Mouse (Mus musculus): ENCODE measurements at regions not wholly inside any gene's neighbourhood (a gene's known extent, or its start where the extent isn't known, plus 50 kb on each side); places are given as distances from the start of the nearest gene placed in this dataset.

DNA sequence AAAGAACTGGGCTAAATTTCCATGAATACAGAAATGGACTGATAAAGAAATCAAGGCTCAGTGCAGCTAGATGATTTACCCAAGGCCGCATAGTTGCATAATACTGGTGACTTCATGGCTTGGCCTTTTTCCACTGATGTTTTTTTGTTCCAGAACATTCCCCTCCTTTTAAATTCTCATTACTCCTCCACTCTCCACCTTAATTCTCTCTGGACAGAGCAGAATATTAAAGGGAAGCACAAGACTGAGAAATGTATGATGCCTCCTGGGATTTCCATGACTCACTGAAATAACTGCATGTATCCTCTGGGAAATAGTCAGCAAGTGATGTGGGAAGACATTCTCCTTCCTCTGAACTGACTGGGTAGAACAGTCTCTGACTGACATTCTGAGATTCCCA, 480.5 kb downstream of the Gsdmc2 start:
- no peak for DNase-seq (ENCODE audit: low read depth in 1 of 2, low spot score in 2 of 2)
- H3K4me3 ChIP-seq (ENCODE audit: extremely low read depth, insufficient read depth, insufficient read length): no peak overlapping the region
- H3K27me3 ChIP-seq (ENCODE audit: control insufficient read depth, insufficient read depth, low read length): no peaks in the 10 kb centered on the region
- H3K4me1 ChIP-seq (ENCODE audit: control insufficient read depth, insufficient read depth, insufficient read length): no peaks in the 10 kb centered on the region
- 86% methylated on average over 1 of the region's 1 CpGs for WGBS
- TF ChIP-seq POLR2A (IDR thresholded peaks at IDR 0.05; ENCODE audit: low read depth, low read length) (no peak), CTCF (IDR thresholded peaks at IDR 0.05; ENCODE audit: extremely low read depth, insufficient read depth, insufficient read length, insufficient replicate concordance) (no peak)
- H3K27ac ChIP-seq (ENCODE audit: insufficient read depth, low read length): no peak overlapping the region
- no peaks in the 10 kb centered on the region for H3K36me3 ChIP-seq (ENCODE audit: control insufficient read depth, insufficient read depth, low read length)

DNA sequence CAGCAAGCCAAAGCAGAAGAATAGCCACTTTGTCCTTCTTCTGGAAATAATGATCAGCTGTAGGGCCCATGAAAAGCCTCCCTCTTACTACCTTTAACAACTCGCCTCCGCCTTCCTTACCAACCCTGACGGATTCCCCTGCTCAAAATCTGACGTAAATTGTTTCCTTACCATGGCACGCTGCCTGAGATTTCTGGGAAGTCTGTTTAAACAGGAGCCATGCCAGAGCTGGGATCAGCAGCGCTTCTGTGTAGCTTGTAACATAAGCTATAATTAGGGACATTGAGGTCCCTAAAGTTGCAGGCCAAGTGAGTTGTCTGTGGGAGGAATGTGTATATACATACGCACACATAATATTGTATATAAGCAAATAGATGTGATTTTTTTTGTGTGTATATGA, 484.6 kb downstream of the Gsdmc2 start:
- WGBS: 95% methylated on average over 7 of the region's 7 CpGs

DNA sequence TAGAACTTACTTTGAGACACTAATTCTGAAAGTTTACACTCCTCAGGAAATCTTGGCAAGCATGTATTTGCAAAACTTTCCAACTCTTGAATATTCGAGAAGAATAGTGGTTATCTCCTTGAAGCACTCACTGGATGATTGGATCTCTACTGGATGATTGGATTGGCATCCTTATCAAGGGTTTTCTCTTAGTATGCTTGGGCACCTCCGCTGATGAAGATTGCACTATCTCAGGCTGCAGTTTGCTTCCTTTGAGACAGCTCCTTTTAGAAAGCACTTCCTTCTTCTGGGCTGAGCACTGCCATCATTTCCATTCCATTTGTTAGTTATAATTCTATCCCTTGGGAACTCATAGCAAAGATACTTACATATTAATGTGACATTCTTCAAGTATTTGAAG, 503.2 kb downstream of the Gsdmc2 start:
- TF ChIP-seq POLR2A (IDR thresholded peaks at IDR 0.05; ENCODE audit: low read depth, low read length) (no peak), CTCF (IDR thresholded peaks at IDR 0.05; ENCODE audit: extremely low read depth, insufficient read depth, insufficient read length, insufficient replicate concordance) (no peak)
- 75% methylated on average over 2 of the region's 2 CpGs for whole genome bisulfite sequencing

More for the DNA sequence above, 484.6 kb downstream of the Gsdmc2 start:
- Histone ChIP-seq H3K27me3 (ENCODE audit: control insufficient read depth, insufficient read depth, low read length) (no peaks in the 10 kb centered on the region), H3K4me3 (ENCODE audit: extremely low read depth, insufficient read depth, insufficient read length) (no peak overlapping the region), H3K27ac (ENCODE audit: insufficient read depth, low read length) (no peak overlapping the region), H3K4me1 (ENCODE audit: control insufficient read depth, insufficient read depth, insufficient read length) (no peaks in the 10 kb centered on the region), H3K36me3 (ENCODE audit: control insufficient read depth, insufficient read depth, low read length) (no peaks in the 10 kb centered on the region)
- no peak for TF ChIP-seq CTCF (IDR thresholded peaks at IDR 0.05; ENCODE audit: extremely low read depth, insufficient read depth, insufficient read length, insufficient replicate concordance)
- no peak for TF ChIP-seq POLR2A (IDR thresholded peaks at IDR 0.05; ENCODE audit: low read depth, low read length)
- DNase-seq (ENCODE audit: low read depth in 1 of 2, low spot score in 2 of 2): no peak

DNA sequence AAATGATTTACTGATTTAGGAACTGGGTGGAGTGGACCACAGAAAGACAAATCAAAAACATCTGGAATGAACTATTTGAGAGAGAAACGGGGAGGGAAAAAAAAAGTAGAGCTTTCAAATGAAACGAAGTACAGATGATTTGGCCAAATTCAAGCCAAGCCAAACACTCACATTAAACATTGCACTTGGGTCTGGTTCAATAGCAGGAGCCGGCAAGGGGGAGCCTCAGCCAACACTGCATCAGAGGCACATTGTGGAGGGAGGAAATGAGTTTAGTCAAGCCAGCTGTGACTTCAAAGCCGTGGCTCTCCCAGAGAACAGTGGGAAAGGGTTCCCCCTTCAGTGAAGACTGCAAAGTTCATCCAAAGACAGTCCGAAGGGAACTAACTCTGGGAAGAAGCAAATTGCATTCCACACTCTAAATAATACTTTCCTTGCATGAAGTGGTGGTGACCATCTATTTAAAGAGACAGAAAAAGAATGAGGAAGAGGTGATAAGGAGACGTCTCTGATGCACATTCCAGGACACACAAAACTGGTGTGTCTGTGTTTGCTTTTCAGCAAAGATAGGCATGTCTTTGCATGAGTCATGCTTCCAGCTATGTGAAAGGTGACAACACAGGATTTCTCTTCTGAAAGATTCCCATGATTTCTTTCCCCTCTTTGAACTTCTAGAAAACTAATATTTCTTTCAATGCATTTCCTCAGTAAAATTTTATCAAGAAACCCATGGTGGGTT, 504.5 kb downstream of the Gsdmc2 start:
- 53% methylated on average over 6 of the region's 6 CpGs for WGBS
- DNase-seq (ENCODE audit: low read depth in 1 of 2, low spot score in 2 of 2): no peak
- Histone ChIP-seq H3K4me1 (ENCODE audit: control insufficient read depth, insufficient read depth, insufficient read length) (no peaks in the 10 kb centered on the region), H3K4me3 (ENCODE audit: extremely low read depth, insufficient read depth, insufficient read length) (no peak overlapping the region), H3K27me3 (ENCODE audit: control insufficient read depth, insufficient read depth, low read length) (no peaks in the 10 kb centered on the region), H3K36me3 (ENCODE audit: control insufficient read depth, insufficient read depth, low read length) (no peaks in the 10 kb centered on the region), H3K27ac (ENCODE audit: insufficient read depth, low read length) (no peak overlapping the region)
- no peak for TF ChIP-seq POLR2A (IDR thresholded peaks at IDR 0.05; ENCODE audit: low read depth, low read length)
- no peak for TF ChIP-seq CTCF (IDR thresholded peaks at IDR 0.05; ENCODE audit: extremely low read depth, insufficient read depth, insufficient read length, insufficient replicate concordance)

More for the DNA sequence above, 503.2 kb downstream of the Gsdmc2 start:
- no peak overlapping the region for H3K4me3 ChIP-seq (ENCODE audit: extremely low read depth, insufficient read depth, insufficient read length)
- no peaks in the 10 kb centered on the region for H3K36me3 ChIP-seq (ENCODE audit: control insufficient read depth, insufficient read depth, low read length)
- no peak overlapping the region for H3K27ac ChIP-seq (ENCODE audit: insufficient read depth, low read length)
- no peaks in the 10 kb centered on the region for H3K4me1 ChIP-seq (ENCODE audit: control insufficient read depth, insufficient read depth, insufficient read length)
- no peak for DNase-seq (ENCODE audit: low read depth in 1 of 2, low spot score in 2 of 2)
- no peaks in the 10 kb centered on the region for H3K27me3 ChIP-seq (ENCODE audit: control insufficient read depth, insufficient read depth, low read length)

DNA sequence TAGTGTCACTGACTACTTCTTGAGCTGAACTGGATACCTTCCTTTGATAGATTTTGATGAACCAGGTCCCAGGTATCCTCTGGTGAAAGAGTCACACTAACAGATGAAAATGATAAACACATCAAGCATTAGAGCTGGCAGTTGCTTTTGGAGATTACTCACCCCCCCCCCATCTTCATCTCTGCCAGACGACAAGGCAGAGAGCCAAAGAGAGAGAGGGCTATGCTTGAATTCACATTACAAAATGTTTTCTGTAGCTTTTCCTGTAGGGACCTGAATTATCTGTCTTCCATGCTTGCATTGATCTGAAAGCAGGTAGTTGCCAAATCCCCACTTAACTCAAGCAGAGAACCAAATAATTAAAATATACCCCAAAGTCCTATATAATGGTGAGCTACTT, 525.3 kb downstream of the Gsdmc2 start:
- Histone ChIP-seq H3K27me3 (ENCODE audit: control insufficient read depth, insufficient read depth, low read length) (no peaks in the 10 kb centered on the region), H3K36me3 (ENCODE audit: control insufficient read depth, insufficient read depth, low read length) (no peaks in the 10 kb centered on the region), H3K4me1 (ENCODE audit: control insufficient read depth, insufficient read depth, insufficient read length) (no peaks in the 10 kb centered on the region), H3K27ac (ENCODE audit: insufficient read depth, low read length) (no peak overlapping the region), H3K4me3 (ENCODE audit: extremely low read depth, insufficient read depth, insufficient read length) (no peak overlapping the region)
- DNase-seq (ENCODE audit: low read depth in 1 of 2, low spot score in 2 of 2): no peak
- TF ChIP-seq CTCF (IDR thresholded peaks at IDR 0.05; ENCODE audit: extremely low read depth, insufficient read depth, insufficient read length, insufficient replicate concordance): no peak
- TF ChIP-seq POLR2A (IDR thresholded peaks at IDR 0.05; ENCODE audit: low read depth, low read length): no peak
- 66% methylated on average over 1 of the region's 1 CpGs for WGBS

DNA sequence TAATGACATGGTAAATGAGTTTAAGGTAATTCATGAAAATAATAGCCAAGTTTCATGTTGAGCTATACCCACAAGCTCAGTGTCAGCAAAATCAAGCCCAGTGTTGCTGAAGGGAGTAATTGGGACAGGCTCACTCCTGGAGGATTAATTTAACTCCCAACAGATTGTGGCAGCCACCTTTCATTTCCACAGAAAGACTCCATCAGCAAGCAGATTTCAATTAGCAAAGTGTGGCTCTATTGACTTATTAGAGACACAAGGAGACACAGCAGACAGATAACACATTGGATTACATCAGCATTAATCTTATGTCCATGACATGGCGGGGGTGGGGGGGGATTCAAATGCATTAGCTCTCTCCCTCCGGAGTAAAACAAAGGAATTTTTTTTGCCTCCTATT, 534.6 kb downstream of the Gsdmc2 start:
- 86% methylated on average over 2 of the region's 2 CpGs for WGBS

DNA sequence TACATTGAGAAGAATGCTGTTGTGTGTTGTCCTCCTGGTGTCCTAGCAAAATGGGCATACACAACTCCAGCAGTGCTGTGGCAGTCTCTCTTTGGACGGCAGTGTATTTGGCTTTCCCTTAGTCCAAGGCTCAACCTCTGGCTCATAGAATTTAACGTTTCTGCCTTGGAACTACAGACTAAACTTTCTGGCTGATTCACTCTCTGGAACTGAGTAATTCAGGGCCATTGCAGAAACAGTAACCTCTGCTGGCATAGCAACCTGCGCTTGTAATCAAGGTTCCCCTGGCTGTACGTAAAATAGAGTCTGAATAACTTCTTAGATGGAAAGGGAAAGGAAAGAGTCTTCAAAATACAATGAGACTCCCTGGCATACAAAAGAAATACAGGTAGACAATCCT, 545.7 kb downstream of the Gsdmc2 start:
- H3K27me3 ChIP-seq (ENCODE audit: control insufficient read depth, insufficient read depth, low read length): no peaks in the 10 kb centered on the region
- no peak overlapping the region for H3K27ac ChIP-seq (ENCODE audit: insufficient read depth, low read length)
- no peak overlapping the region for H3K4me3 ChIP-seq (ENCODE audit: extremely low read depth, insufficient read depth, insufficient read length)
- H3K4me1 ChIP-seq (ENCODE audit: control insufficient read depth, insufficient read depth, insufficient read length): no peaks in the 10 kb centered on the region
- H3K36me3 ChIP-seq (ENCODE audit: control insufficient read depth, insufficient read depth, low read length): no peaks in the 10 kb centered on the region
- DNase-seq (ENCODE audit: low read depth in 1 of 2, low spot score in 2 of 2): no peak
- WGBS: 91% methylated on average over 4 of the region's 4 CpGs
- TF ChIP-seq CTCF (IDR thresholded peaks at IDR 0.05; ENCODE audit: extremely low read depth, insufficient read depth, insufficient read length, insufficient replicate concordance): no peak
- no peak for TF ChIP-seq POLR2A (IDR thresholded peaks at IDR 0.05; ENCODE audit: low read depth, low read length)

More for the DNA sequence above, 534.6 kb downstream of the Gsdmc2 start:
- DNase-seq (ENCODE audit: low read depth in 1 of 2, low spot score in 2 of 2): no peak
- Histone ChIP-seq H3K27me3 (ENCODE audit: control insufficient read depth, insufficient read depth, low read length) (no peaks in the 10 kb centered on the region), H3K27ac (ENCODE audit: insufficient read depth, low read length) (no peak overlapping the region), H3K36me3 (ENCODE audit: control insufficient read depth, insufficient read depth, low read length) (no peaks in the 10 kb centered on the region), H3K4me3 (ENCODE audit: extremely low read depth, insufficient read depth, insufficient read length) (no peak overlapping the region), H3K4me1 (ENCODE audit: control insufficient read depth, insufficient read depth, insufficient read length) (no peaks in the 10 kb centered on the region)
- TF ChIP-seq CTCF (IDR thresholded peaks at IDR 0.05; ENCODE audit: extremely low read depth, insufficient read depth, insufficient read length, insufficient replicate concordance): no peak
- no peak for TF ChIP-seq POLR2A (IDR thresholded peaks at IDR 0.05; ENCODE audit: low read depth, low read length)

All from spleen, adult 2 months (tissue).